ENCODE assay signal across 23 mouse cellular contexts in genomic region chr9:52839996-52840395, GRCm38 (mm10).
A peak's percentile ranks its signal among the peaks of the same experiment; 100 is the strongest.
DNase-seq lines count a peak whose midpoint lies in the region; ATAC-seq and TF ChIP-seq lines count a peak whose summit lies in the region.
"Had no signal": no experiment of that assay in that cellular context is flagged by ENCODE, and none has a peak within 500 bp of the region (broad histone marks: within the 10 kb centered on the region; RNA-seq: fewer than 3 reads in every experiment).

No protein-coding gene starts in this region.

- intact Hi-C loops in heart, adult 2 months (cut with DNase I) = loop anchor here (5.0 to 10.0 kb wide), 2 partner anchors 165 to 227 kb away; partner anchors contain the start of gene AI593442
- intact Hi-C loops in heart, postnatal 10 days (cut with DNase I) = loop anchor here (5.0 kb wide), 1 partner anchor 227 kb away; no protein-coding TSS in a partner anchor

- TF ChIP-seq POLR2A in heart, adult 2 months (IDR thresholded peaks at IDR 0.05; ENCODE audit: insufficient read depth, low read depth, low read length) = no peak

- no peak overlapping the region for H3K4me2 ChIP-seq in heart, embryonic 12.5 days
- H3K4me2 ChIP-seq: forebrain, embryonic 13.5 days; heart, embryonic 13.5 days; hindbrain, embryonic 12.5 days; hindbrain, embryonic 15.5 days; intestine, embryonic 15.5 days had no signal

- no peak overlapping the region; the same call in 1 of the 2 replicates for H3K27ac ChIP-seq in heart, adult 2 months
- no peak overlapping the region for H3K27ac ChIP-seq in heart, embryonic 12.5 days (ENCODE audit: poor library complexity, severe bottlenecking)
- H3K27ac ChIP-seq: forebrain, embryonic 10.5 days; forebrain, embryonic 13.5 days; gastrocnemius, adult 2 months; heart, embryonic 13.5 days; hindbrain, embryonic 12.5 days; hindbrain, embryonic 15.5 days; intestine, embryonic 15.5 days had no signal

- peaks cover 2% of the 10 kb centered on the region; the same call in 1 of the 2 replicates for H3K36me3 ChIP-seq in heart, adult 2 months (ENCODE audit: control insufficient read depth, insufficient read depth, low read length)
- no peaks in the 10 kb centered on the region for H3K36me3 ChIP-seq in heart, embryonic 12.5 days
- H3K36me3 ChIP-seq: forebrain, embryonic 10.5 days; heart, embryonic 13.5 days; hindbrain, embryonic 12.5 days; hindbrain, embryonic 15.5 days; intestine, embryonic 15.5 days had no signal

- peaks cover 2% of the 10 kb centered on the region for H3K4me1 ChIP-seq in heart, adult 2 months (ENCODE audit: control insufficient read depth, insufficient read depth, low read length)
- 0 out of 2 replicates have a peak, but pooled peaks cover 6% of the 10 kb centered on the region for H3K4me1 ChIP-seq in heart, embryonic 12.5 days (replicated peaks)
- H3K4me1 ChIP-seq: forebrain, embryonic 10.5 days; forebrain, embryonic 13.5 days; heart, embryonic 13.5 days; hindbrain, embryonic 12.5 days; hindbrain, embryonic 15.5 days; intestine, embryonic 15.5 days had no signal

- no peak for TF ChIP-seq CTCF in heart, adult 2 months (IDR thresholded peaks at IDR 0.05)

- H3K4me3 ChIP-seq in heart, adult 2 months = no peak overlapping the region
- H3K4me3 ChIP-seq in heart, embryonic 12.5 days = no peak overlapping the region
- H3K4me3 ChIP-seq: forebrain, embryonic 10.5 days; forebrain, embryonic 13.5 days; gastrocnemius, adult 2 months; heart, embryonic 13.5 days; hindbrain, embryonic 12.5 days; hindbrain, embryonic 15.5 days; intestine, embryonic 15.5 days had no signal

- no peak for ATAC-seq in heart, embryonic 12.5 days (ENCODE audit: insufficient number of reproducible peaks, low FRiP score)
- ATAC-seq: CD4-positive, CD25-positive, alpha-beta regulatory T cell, adult 4 months; forebrain, embryonic 13.5 days; forebrain, postnatal 0 days; intestine, embryonic 15.5 days had no signal

- H3K27me3 ChIP-seq in heart, adult 2 months (ENCODE audit: control insufficient read depth, insufficient read depth, low read length) = no peaks in the 10 kb centered on the region
- H3K27me3 ChIP-seq in heart, embryonic 12.5 days (replicated peaks) = no peaks in the 10 kb centered on the region
- H3K27me3 ChIP-seq: forebrain, embryonic 13.5 days; heart, embryonic 13.5 days; hindbrain, embryonic 12.5 days; hindbrain, embryonic 15.5 days; intestine, embryonic 15.5 days had no signal

- no peaks in the 10 kb centered on the region for H3K79me2 ChIP-seq in heart, adult 2 months (replicated peaks; ENCODE audit: control insufficient read depth, insufficient read depth, low read length)

- no peak overlapping the region for H3K9ac ChIP-seq in heart, adult 2 months (ENCODE audit: low read depth, low read length)
- H3K9ac ChIP-seq in heart, embryonic 12.5 days = no peak overlapping the region
- H3K9ac ChIP-seq: forebrain, embryonic 13.5 days; forebrain, postnatal 0 days; heart, embryonic 13.5 days; hindbrain, embryonic 12.5 days; hindbrain, embryonic 15.5 days; intestine, embryonic 15.5 days had no signal

- TF ChIP-seq EP300 in heart, adult 2 months (IDR thresholded peaks at IDR 0.05; ENCODE audit: insufficient read depth, low read depth, low read length) = 0 out of 2 replicates have a peak, but pooled peaks have one; percentile 41

- no peaks in the 10 kb centered on the region for H3K9me3 ChIP-seq in heart, embryonic 12.5 days (replicated peaks)
- H3K9me3 ChIP-seq: forebrain, embryonic 10.5 days; forebrain, embryonic 13.5 days; heart, embryonic 13.5 days; hindbrain, embryonic 12.5 days; hindbrain, embryonic 15.5 days; intestine, embryonic 15.5 days had no signal

- peak in 1 of 2 experiments; percentile 28 for DNase-seq in heart, adult 2 months
- DNase-seq in heart, adult 9 months (ENCODE audit: low spot score in 2 of 2) = peak; percentile 15 to 19
- peak; percentile 51 to 59 for DNase-seq in heart, postnatal 10 days
- peak; percentile 1 for DNase-seq in induced T-regulatory cell, adult 2 months (ENCODE audit: low read depth)
- no peak for DNase-seq in adrenal gland, postnatal 14 days
- DNase-seq: adrenal gland, adult 2 months; adrenal gland, postnatal 25 days; cerebellum, adult 11-12 months; cerebellum, adult 8-10 months; cerebellum, postnatal 10 days; forebrain, postnatal 0 days; gastrocnemius, adult 2 months; gastrocnemius, postnatal 14 days; kidney, adult 11 months; kidney, adult 8-10 months had no signal
